Comparison of ENCODE assay signal across 18 mouse cellular contexts in genomic region chr3:85652727-85653665, GRCm38 (mm10).
DNase-seq lines count a peak whose midpoint lies in the region; ATAC-seq and TF ChIP-seq lines count a peak whose summit lies in the region.
"Had no signal": no experiment of that assay in that cellular context is flagged by ENCODE, and none has a peak within 500 bp of the region (broad histone marks: within the 10 kb centered on the region; RNA-seq: fewer than 3 reads in every experiment).

No protein-coding gene starts in this region.

- no peak overlapping the region for H3K4me3 ChIP-seq in heart, embryonic 16.5 days (ENCODE audit: low read length)
- no peak overlapping the region for H3K4me3 ChIP-seq in MEL (ENCODE audit: control insufficient read depth in 1 of 2, insufficient read depth in 1 of 2, low read depth in 2 of 2, low read length in 2 of 2)
- H3K4me3 ChIP-seq in midbrain, postnatal 0 days (ENCODE audit: low read depth, low read length): no peak overlapping the region
- H3K4me3 ChIP-seq: left cerebral cortex, adult 2 months; limb, embryonic 13.5 days; midbrain, embryonic 12.5 days had no signal

- TF ChIP-seq POLR2A in MEL (IDR thresholded peaks at IDR 0.05; ENCODE audit: control insufficient read depth in 1 of 2, insufficient read depth in 1 of 2, low read depth in 1 of 2, low read length in 2 of 2, poor library complexity in 1 of 2): no peak
- no peak for TF ChIP-seq POLR2A in brain, embryonic 14.5 days (IDR thresholded peaks at IDR 0.05; ENCODE audit: borderline replicate concordance, extremely low read depth, insufficient read depth, insufficient read length, poor library complexity, severe bottlenecking)

- 0 out of 2 replicates have a peak overlapping the region, but pooled peaks have one; percentile 20 for H3K9ac ChIP-seq in heart, embryonic 16.5 days (ENCODE audit: low read length)
- no peak overlapping the region for H3K9ac ChIP-seq in MEL (ENCODE audit: control insufficient read depth, low read depth, low read length, poor library complexity, severe bottlenecking)
- no peak overlapping the region for H3K9ac ChIP-seq in midbrain, postnatal 0 days (replicated peaks; ENCODE audit: low read length, poor library complexity, severe bottlenecking)
- H3K9ac ChIP-seq: limb, embryonic 13.5 days; midbrain, embryonic 12.5 days had no signal

- no peak for TF ChIP-seq CTCF in MEL (IDR thresholded peaks at IDR 0.05 in 2 of 3, conservative IDR thresholded peaks at IDR 0.05 in 1 of 3; ENCODE audit: control insufficient read depth in 1 of 3, insufficient read depth in 1 of 3, low read depth in 2 of 3, low read length in 3 of 3, poor library complexity in 1 of 3, severe bottlenecking in 1 of 3)
- TF ChIP-seq CTCF in brain, embryonic 14.5 days (IDR thresholded peaks at IDR 0.05; ENCODE audit: borderline replicate concordance, extremely low read depth, insufficient read depth, insufficient read length): no peak
- no peak for TF ChIP-seq CTCF in midbrain, postnatal 0 days (IDR thresholded peaks at IDR 0.05)

- H3K4me1 ChIP-seq in heart, embryonic 16.5 days (ENCODE audit: control insufficient read depth, insufficient read depth, low read length): peaks cover 8% of the 10 kb centered on the region
- peaks cover 3 to 23% of the 10 kb centered on the region in 2 experiments for H3K4me1 ChIP-seq in MEL (ENCODE audit: control insufficient read depth in 1 of 2, insufficient read depth in 2 of 2, low read length in 2 of 2)
- no peaks in the 10 kb centered on the region for H3K4me1 ChIP-seq in midbrain, postnatal 0 days (ENCODE audit: insufficient read depth, low read length)
- H3K4me1 ChIP-seq: limb, embryonic 13.5 days; midbrain, embryonic 12.5 days had no signal

- TF ChIP-seq EP300 in MEL (IDR thresholded peaks at IDR 0.05; ENCODE audit: low read depth in 1 of 2, low read length in 2 of 2): 0 out of 4 replicates have a peak, but pooled peaks of 1 of the 2 experiments have one; percentile 20

- H3K36me3 ChIP-seq in heart, embryonic 16.5 days (ENCODE audit: control insufficient read depth, insufficient read depth): peaks cover 5% of the 10 kb centered on the region; the same call in 1 of the 2 replicates
- peaks cover 0 to 23% of the 10 kb centered on the region in 2 experiments; a peak in 2 of 4 replicates for H3K36me3 ChIP-seq in MEL (ENCODE audit: control insufficient read depth in 1 of 2, insufficient read depth in 2 of 2, low read length in 2 of 2)
- H3K36me3 ChIP-seq in midbrain, postnatal 0 days (ENCODE audit: insufficient read depth, low read length): no peaks in the 10 kb centered on the region

- no peak overlapping the region for H3K4me2 ChIP-seq in heart, embryonic 16.5 days (ENCODE audit: low read depth, low read length)
- H3K4me2 ChIP-seq in midbrain, postnatal 0 days (ENCODE audit: low read depth, low read length, poor library complexity, severe bottlenecking): no peak overlapping the region
- H3K4me2 ChIP-seq: limb, embryonic 13.5 days; midbrain, embryonic 12.5 days had no signal

- no peak for ATAC-seq in heart, embryonic 16.5 days (replicated peaks; ENCODE audit: extremely low read depth, insufficient read depth, low FRiP score)
- no peak for ATAC-seq in midbrain, postnatal 0 days (ENCODE audit: low FRiP score)
- ATAC-seq: lung, postnatal 0 days had no signal

- H3K27me3 ChIP-seq in heart, embryonic 16.5 days (ENCODE audit: control insufficient read depth, insufficient read depth, low read length): no peaks in the 10 kb centered on the region
- no peaks in the 10 kb centered on the region for H3K27me3 ChIP-seq in MEL (ENCODE audit: control insufficient read depth in 1 of 2, insufficient read depth in 2 of 2, low read length in 2 of 2)
- H3K27me3 ChIP-seq in midbrain, postnatal 0 days (ENCODE audit: insufficient read depth, low read length): no peaks in the 10 kb centered on the region
- H3K27me3 ChIP-seq: limb, embryonic 13.5 days; midbrain, embryonic 12.5 days had no signal

- WGBS in heart, embryonic 16.5 days: 40% methylated on average over 4 of the region's 4 CpGs
- WGBS in midbrain, postnatal 0 days: 61% methylated on average over 4 of the region's 4 CpGs

- no peak for DNase-seq in heart, postnatal 14 days
- peak; percentile 11 for DNase-seq in MEL (ENCODE audit: low read depth, low spot score)
- peak; percentile 39 for DNase-seq in brain, embryonic 14.5 days (ENCODE audit: low read depth)
- DNase-seq in midbrain, postnatal 0 days (ENCODE audit: low spot score): peak; percentile 23
- no peak for DNase-seq in lung, postnatal 25 days (ENCODE audit: low spot score)
- no peak for DNase-seq in right cerebral cortex, postnatal 14 days
- DNase-seq: adrenal gland, postnatal 25 days; cerebellum, adult 18-20 months; gastrocnemius, postnatal 10 days; kidney, adult 18-20 months; kidney, postnatal 4 days; thymus, postnatal 4 days had no signal

- H3K9me3 ChIP-seq in heart, embryonic 16.5 days (replicated peaks; ENCODE audit: control insufficient read depth, low read length): no peaks in the 10 kb centered on the region
- H3K9me3 ChIP-seq in MEL (replicated peaks; ENCODE audit: insufficient read depth, low read length): no peaks in the 10 kb centered on the region
- H3K9me3 ChIP-seq in midbrain, postnatal 0 days (ENCODE audit: low read length): no peaks in the 10 kb centered on the region
- H3K9me3 ChIP-seq: limb, embryonic 13.5 days; midbrain, embryonic 12.5 days had no signal

- no peak for TF ChIP-seq RAD21 in MEL (IDR thresholded peaks at IDR 0.05; ENCODE audit: low read depth, low read length)

- H3K27ac ChIP-seq in heart, embryonic 16.5 days (ENCODE audit: low read length): no peak overlapping the region
- no peak overlapping the region for H3K27ac ChIP-seq in MEL (ENCODE audit: control insufficient read depth, low read depth, low read length)
- peak overlapping the region; percentile 48; the same call in 1 of the 2 replicates for H3K27ac ChIP-seq in midbrain, postnatal 0 days (ENCODE audit: low read depth, low read length)
- H3K27ac ChIP-seq: left cerebral cortex, adult 2 months; limb, embryonic 13.5 days; midbrain, embryonic 12.5 days; stomach, postnatal 0 days had no signal

- intact Hi-C loops in heart, postnatal 14 days (cut with DNase I): no loop called here

- H3K79me2 ChIP-seq in MEL (ENCODE audit: control insufficient read depth, insufficient read depth, low read length, poor library complexity): no peaks in the 10 kb centered on the region

TF ChIP-seq in MEL, 35 proteins besides CTCF, POLR2A, EP300 and RAD21:
- TF ChIP-seq GATA1 (IDR thresholded peaks at IDR 0.05; ENCODE audit: low read depth, low read length) (peak; percentile 40), ZC3H11A (IDR thresholded peaks at IDR 0.05; ENCODE audit: low read depth, low read length) (no peak), RCOR1 (IDR thresholded peaks at IDR 0.05; ENCODE audit: low read depth, low read length) (peak; percentile 29; the same call in 1 of the 2 replicates), MEF2A (IDR thresholded peaks at IDR 0.05; ENCODE audit: extremely low read depth, insufficient replicate concordance, low read depth, low read length, poor library complexity, severe bottlenecking) (no peak), ETS1 (IDR thresholded peaks at IDR 0.05; ENCODE audit: low read depth, low read length) (no peak), TAL1 (IDR thresholded peaks at IDR 0.05; ENCODE audit: low read length) (no peak)

Comparison
In these comparisons a context has a peak if more than half of its experiments do, and no peak if none do; other contexts are left out.
1. DNase-seq: peak in MEL (single experiment), brain, embryonic 14.5 days (single experiment) and midbrain, postnatal 0 days (single experiment); none in heart, postnatal 14 days (0 of 2), lung, postnatal 25 days (single experiment) and right cerebral cortex, postnatal 14 days (single experiment).